Mouse (Mus musculus): ENCODE data around the gene Col12a1.

Gene Col12a1

GRCm38 (mm10) chr9:79605722-79606121, 112.9 kb downstream of the Col12a1 start:
- DNase-seq (ENCODE audit: low spot score in 2 of 2) = no peak

GRCm38 (mm10) chr9:79604546-79604945, 114.1 kb downstream of the Col12a1 start:
- no peak for DNase-seq (ENCODE audit: low spot score in 2 of 2)

DNA sequence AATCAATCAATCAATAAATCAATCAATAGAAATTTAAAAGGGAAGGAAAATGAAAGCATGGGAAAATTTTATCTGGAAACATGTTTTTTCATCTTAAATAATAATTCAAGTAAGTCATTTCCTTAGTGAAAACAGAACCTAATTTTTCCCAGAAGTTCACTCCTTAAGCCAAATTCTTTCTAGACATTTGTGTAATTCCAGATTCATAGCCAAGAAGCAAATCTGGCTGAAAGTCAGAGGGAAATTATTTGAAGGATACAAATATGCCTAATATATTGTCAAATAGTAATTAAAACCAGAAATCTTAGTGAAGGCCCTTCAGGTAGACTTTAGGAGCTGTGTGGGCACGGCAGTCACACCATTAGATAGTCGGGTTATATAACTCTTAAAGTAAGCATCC, 115.2 kb downstream of the Col12a1 start:
- no peak for DNase-seq (ENCODE audit: low spot score in 2 of 2)

- DNase-seq (ENCODE audit: low spot score in 2 of 2) = no peak
These were observed 118.4 kb downstream of the Col12a1 start for GRCm38 (mm10) chr9:79600237-79600570.

DNA sequence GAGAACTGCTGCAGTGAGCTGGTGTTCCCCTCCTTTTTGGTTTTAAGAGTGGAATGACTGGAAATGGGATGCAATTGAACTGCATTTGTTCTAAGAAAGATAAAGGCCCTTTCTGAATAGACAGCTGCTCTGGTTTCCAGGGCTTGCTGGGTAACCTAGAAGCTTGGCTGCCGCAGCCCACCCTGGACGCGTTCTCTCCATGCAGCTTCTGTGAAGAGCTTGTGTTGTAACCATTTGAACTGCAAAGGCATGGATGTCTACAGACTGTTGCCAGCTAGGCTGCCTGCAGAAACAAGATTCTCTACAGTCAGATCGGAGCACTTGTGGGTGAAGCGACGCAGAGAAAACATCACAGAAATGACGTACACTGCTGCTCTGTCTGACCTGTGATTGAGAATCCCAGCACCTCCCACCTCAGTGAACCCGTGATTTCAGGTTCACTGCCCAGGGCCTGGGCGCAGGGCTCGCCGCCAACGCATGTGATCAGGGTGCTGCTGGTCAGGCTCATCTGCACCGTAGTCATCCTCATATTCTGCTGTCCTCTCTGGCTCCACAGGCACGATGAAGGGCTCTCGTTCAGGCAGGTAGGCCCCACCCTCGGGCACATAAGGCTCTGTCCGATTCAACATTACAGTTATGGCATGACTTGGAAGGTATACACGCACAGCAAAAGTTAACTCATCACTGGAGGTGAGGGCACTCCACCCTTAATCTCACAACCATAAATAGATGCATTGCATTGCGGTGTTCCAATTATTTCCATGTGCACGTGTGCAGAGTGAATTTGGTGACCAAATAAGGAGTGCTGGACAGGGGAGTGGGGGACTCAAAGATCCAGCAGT, 119.0 kb downstream of the Col12a1 start:
- no peak for DNase-seq (ENCODE audit: low spot score in 2 of 2)

DNA sequence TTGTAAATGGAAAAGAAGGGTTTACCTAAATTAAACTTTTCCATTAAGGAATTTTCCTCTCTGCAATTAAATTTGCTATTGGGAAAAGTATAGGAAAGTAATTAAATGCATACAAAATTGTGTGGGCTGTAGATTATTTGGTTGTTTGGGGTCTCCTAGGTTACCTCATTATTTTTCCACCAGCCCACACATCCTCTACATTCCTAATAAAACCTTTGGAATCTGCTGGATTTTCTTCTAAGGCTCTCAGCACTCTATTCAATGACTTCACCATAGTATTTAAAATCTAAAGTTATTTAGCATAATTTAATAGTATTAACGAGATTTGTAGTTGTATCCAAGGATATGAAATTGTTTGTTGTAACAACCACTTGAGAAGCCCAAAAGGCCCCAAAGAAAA, 120.1 kb downstream of the Col12a1 start:
- DNase-seq (ENCODE audit: low spot score in 2 of 2) = no peak

DNA sequence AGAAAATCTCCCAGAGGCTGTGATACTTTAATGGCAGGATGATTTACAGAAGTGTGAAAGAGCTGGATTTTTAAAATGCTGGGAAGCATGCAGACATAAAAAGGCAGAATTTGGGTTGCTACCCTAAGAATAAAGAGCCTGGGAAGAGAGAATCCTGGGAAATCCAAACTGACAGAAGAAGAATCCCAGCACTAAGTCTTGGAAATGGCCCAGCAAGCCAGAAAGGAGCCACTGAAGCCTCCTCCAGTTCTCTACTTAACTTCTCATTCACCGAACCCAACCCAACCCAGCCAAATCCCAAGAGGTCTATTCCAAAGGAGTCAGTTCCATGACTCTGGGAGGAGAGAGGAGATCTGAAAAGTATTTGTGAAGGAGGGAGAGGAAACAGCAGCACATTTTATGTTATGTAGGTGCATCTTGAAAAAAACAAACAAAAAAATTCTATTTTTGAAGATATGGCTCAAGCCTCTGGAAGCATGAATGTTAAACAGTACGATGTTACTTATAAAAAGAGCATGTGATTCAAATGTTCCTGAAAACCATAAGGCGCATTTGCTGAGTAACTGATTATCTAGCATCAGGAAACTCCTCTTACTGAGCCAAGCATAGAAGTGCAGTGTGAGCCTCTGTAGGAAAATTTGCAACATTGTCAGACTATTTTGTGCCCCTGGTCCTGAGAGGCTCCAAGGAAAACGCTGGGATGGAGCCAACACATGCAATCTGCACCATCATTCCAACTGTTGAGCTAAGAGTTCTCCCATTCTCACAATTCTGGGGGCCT, 132.0 kb downstream of the Col12a1 start:
- no peak for DNase-seq (ENCODE audit: low spot score in 2 of 2)

DNA sequence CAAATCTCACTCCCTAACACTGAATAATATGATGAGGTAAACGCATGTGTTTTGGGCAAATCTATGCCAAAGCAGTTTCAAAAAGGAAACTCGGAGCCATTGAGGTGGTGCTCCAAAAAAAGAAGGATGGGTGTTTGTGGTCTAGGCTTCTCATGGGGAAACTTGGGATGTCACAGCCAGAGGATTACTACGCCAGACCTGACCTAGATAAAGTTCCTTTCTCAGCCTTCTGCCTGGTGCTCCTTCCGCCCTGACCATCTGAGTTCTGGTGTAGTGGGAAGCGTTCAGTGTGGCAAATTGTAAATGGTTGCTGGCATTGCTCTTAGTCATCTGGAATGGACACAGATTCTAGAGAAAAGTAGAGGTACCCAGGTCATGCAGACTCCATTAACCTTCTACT, 151.8 kb downstream of the Col12a1 start:
- no peak for DNase-seq (ENCODE audit: low spot score in 2 of 2)

DNA sequence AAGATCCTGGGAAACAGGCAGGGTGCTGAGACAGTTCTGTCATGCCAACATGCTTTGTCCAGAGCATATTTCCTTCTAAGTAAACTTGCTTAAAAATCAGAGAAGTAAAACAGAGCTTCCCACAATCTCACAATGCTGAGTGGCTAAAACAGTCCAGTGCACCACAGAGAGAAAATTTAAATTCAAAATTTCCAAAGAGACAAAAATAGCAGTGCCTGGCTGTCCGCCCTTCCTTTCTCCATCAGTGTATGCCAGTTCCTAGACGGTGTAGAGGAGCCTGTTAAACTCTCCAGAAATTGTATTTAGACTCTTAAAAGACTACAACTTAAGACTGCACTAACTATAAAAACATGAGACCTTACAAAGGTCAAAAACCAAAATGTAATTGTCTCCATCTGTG, 165.3 kb downstream of the Col12a1 start:
- no peak for DNase-seq (ENCODE audit: low spot score in 2 of 2)
